Mouse (Mus musculus): ENCODE measurements around the gene Nmt1. TPM values are rescaled to one million over a fixed set of nuclear protein-coding genes. Genes with fewer than 3 reads are reported as not detected.

Nmt1 gene
- polyA plus RNA-seq, 1 experiment from 2014 or later = 32.1 TPM

Small RNAs within 50 kb of the gene (microRNA-seq; reads per million reads assigned to microRNA genes)
- not detected for gene Mir6931

Other genes with a start within 250 kb of the Nmt1 start
- gene Gjc1, start 208.5 kb upstream of the Nmt1 start, polyA plus RNA-seq (2015; fragmentation: Nextera tagmentation; extraction: Ambion mirVana) = 0.91 and 1.4 TPM in 2 replicates
- gene Higd1b, start 192.3 kb upstream of the Nmt1 start, polyA plus RNA-seq (2015; fragmentation: Nextera tagmentation; extraction: Ambion mirVana) = not detected in 2 replicates
- 87.3 and 98.5 TPM in 2 replicates for gene Eftud2, start 147.2 kb upstream of the Nmt1 start, polyA plus RNA-seq (2015; fragmentation: Nextera tagmentation; extraction: Ambion mirVana)
- 0.93 and 1.2 TPM in 2 replicates for gene Ccdc103, start 147.0 kb upstream of the Nmt1 start, polyA plus RNA-seq (2015; fragmentation: Nextera tagmentation; extraction: Ambion mirVana)
- not detected in 2 replicates for gene Fam187a, start 143.0 kb upstream of the Nmt1 start, polyA plus RNA-seq (2015; fragmentation: Nextera tagmentation; extraction: Ambion mirVana)
- 7.4 and 8.3 TPM in 2 replicates for gene Gfap, start 127.3 kb upstream of the Nmt1 start, polyA plus RNA-seq (2015; fragmentation: Nextera tagmentation; extraction: Ambion mirVana)
- 10.9 and 11.0 TPM in 2 replicates for gene Kif18b, start 103.1 kb upstream of the Nmt1 start, polyA plus RNA-seq (2015; fragmentation: Nextera tagmentation; extraction: Ambion mirVana)
- gene C1ql1, start 81.5 kb upstream of the Nmt1 start, polyA plus RNA-seq (2015; fragmentation: Nextera tagmentation; extraction: Ambion mirVana) = 0.13 TPM in 1 of 2 replicates, not detected in the other
- 22.9 and 29.0 TPM in 2 replicates for gene Dcakd, start 143 bp downstream of the Nmt1 start, polyA plus RNA-seq (2015; fragmentation: Nextera tagmentation; extraction: Ambion mirVana)
- gene Plcd3, start 73.5 kb downstream of the Nmt1 start, polyA plus RNA-seq (2015; fragmentation: Nextera tagmentation; extraction: Ambion mirVana) = 0.40 and 0.58 TPM in 2 replicates
- 51.3 and 54.4 TPM in 2 replicates for gene Acbd4, start 73.5 kb downstream of the Nmt1 start, polyA plus RNA-seq (2015; fragmentation: Nextera tagmentation; extraction: Ambion mirVana)
- 1.7 and 1.9 TPM in 2 replicates for gene Hexim1, start 88.0 kb downstream of the Nmt1 start, polyA plus RNA-seq (2015; fragmentation: Nextera tagmentation; extraction: Ambion mirVana)
- 5.2 and 5.7 TPM in 2 replicates for gene Hexim2, start 104.2 kb downstream of the Nmt1 start, polyA plus RNA-seq (2015; fragmentation: Nextera tagmentation; extraction: Ambion mirVana)
- 5.2 and 6.3 TPM in 2 replicates for gene Fmnl1, start 142.9 kb downstream of the Nmt1 start, polyA plus RNA-seq (2015; fragmentation: Nextera tagmentation; extraction: Ambion mirVana)
- gene 1700023F06Rik, start 180.4 kb downstream of the Nmt1 start, polyA plus RNA-seq (2015; fragmentation: Nextera tagmentation; extraction: Ambion mirVana) = not detected in 2 replicates
- gene Spata32, start 190.2 kb downstream of the Nmt1 start, polyA plus RNA-seq (2015; fragmentation: Nextera tagmentation; extraction: Ambion mirVana) = not detected in 2 replicates
- gene Map3k14, start 239.3 kb downstream of the Nmt1 start, polyA plus RNA-seq (2015; fragmentation: Nextera tagmentation; extraction: Ambion mirVana) = 0.56 and 0.64 TPM in 2 replicates